Mouse (Mus musculus) thymus, adult 2 months (tissue): ENCODE results near the gene Pds5a. TPM values are rescaled to one million over a fixed set of nuclear protein-coding genes. Genes with fewer than 3 reads are reported as not detected.

Source experiments
- DNase-seq: peaks from one replicate; pipeline ENCODE4 v3.0.0; 2021
- H3K27ac ChIP-seq: fragments of 200-500 bp; 2 replicates; pipeline ENCODE4 v1.5.1; 2012; ENCODE audit warnings: low read length, control low read depth; ENCODE audit not compliant: control insufficient read depth, insufficient read depth
- H3K27me3 ChIP-seq: fragments of 200-500 bp; 2 replicates; pipeline ENCODE4 v1.6.1; 2012; ENCODE audit warnings: mild to moderate bottlenecking, low read length, moderate library complexity, mixed read lengths; ENCODE audit not compliant: control insufficient read depth, insufficient read depth
- H3K36me3 ChIP-seq: fragments of 200-500 bp; 2 replicates; pipeline ENCODE4 v1.6.1; 2012; ENCODE audit warnings: mild to moderate bottlenecking, low read length, moderate library complexity; ENCODE audit not compliant: control insufficient read depth, insufficient read depth
- H3K4me1 ChIP-seq: fragments of 200-500 bp; replicated peaks from 2 replicates; pipeline ENCODE4 v1.6.1; 2012; ENCODE audit warnings: low read length; ENCODE audit not compliant: control insufficient read depth, insufficient read depth
- H3K4me3 ChIP-seq: fragments of 200-500 bp; 2 replicates; pipeline ENCODE4 v1.5.1; 2012; ENCODE audit warnings: mild to moderate bottlenecking, low read length, control low read depth, moderate library complexity; ENCODE audit not compliant: control insufficient read depth, insufficient read depth
- CTCF ChIP-seq: fragments of 200-500 bp; IDR thresholded peaks from 2 replicates; pipeline ENCODE4 v1.5.1; 2012; ENCODE audit warnings: mild to moderate bottlenecking, control low read depth, low read length, moderate library complexity, borderline replicate concordance; ENCODE audit not compliant: control insufficient read depth, poor library complexity, insufficient read depth; ENCODE audit errors: extremely low read depth
- POLR2A ChIP-seq: fragments of 200-500 bp; IDR thresholded peaks from 2 replicates; pipeline ENCODE4 v1.6.1; 2012; ENCODE audit warnings: mild to moderate bottlenecking, low read length, control low read depth, moderate library complexity; ENCODE audit not compliant: control insufficient read depth, poor library complexity, insufficient read depth; ENCODE audit errors: extremely low read depth
- WGBS: fragments of 180-500 bp; shearing (Covaris S2); methylation state at CpG from one replicate; pipeline ENCODE4 v1.1.7; 2018; 5-methylcytosine and 5-hydroxymethylcytosine counted together
- polyA plus RNA-seq: library from polyadenylated mRNA; depleted of rRNA; stranded (reverse); fragments of >200 nt; gene quantifications from 2 replicates; pipeline ENCODE4 v1.2.3, GENCODE M21; 2012; rRNA removed

The Pds5a gene
- polyA plus RNA-seq, 1 experiment, result 52.2 TPM

DNA sequence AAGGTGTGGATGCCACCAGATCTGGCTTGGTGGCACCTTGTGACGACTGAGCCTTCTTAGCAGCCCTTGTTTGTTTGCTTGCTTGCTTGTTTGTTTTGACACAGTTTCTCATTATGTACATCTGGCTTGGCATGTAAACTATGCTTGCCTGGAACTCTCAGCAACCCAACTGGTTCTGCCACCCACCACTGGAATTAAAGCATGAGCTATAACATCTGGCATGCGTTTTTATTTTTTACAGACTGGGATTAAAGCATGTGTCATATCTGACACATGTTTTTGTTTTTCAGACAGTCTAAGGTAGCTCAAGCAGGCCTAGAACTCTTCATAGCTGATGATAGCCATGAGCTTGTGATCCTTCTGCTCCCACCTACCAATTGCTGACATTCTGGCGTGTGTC lies 119.5 kb downstream of the Pds5a start:
- peaks cover 10% of the 10 kb centered on the region for H3K36me3 ChIP-seq
- H3K27me3 ChIP-seq, result no peaks in the 10 kb centered on the region
- DNase-seq, result no peak

DNA sequence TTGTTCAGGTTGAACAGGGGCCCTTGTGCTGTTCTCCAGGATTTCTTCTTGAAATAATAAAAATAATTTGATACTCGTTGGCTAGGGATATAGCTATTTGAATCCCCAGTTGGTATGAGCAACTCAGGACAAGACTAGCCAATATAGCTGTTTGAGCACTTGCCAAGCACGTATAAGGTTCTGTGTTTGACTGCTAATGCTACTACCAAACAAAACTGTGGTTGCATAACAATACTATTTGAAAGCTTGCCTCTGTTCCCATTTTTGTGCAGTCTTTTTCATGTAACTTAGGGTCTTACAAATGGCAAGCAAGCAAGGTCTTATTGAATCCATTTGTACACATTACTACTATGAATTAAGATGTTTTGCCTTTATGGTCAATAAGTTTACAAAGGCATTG lies 122.2 kb downstream of the Pds5a start:
- TF ChIP-seq CTCF (no peak), POLR2A (no peak)
- H3K36me3 ChIP-seq, result peaks cover 13% of the 10 kb centered on the region
- 92% methylated on average over 2 of the region's 2 CpGs for WGBS

More for the DNA sequence above, 119.5 kb downstream of the Pds5a start:
- Histone ChIP-seq H3K27ac (no peak overlapping the region), H3K4me3 (no peak overlapping the region), H3K4me1 (no peaks in the 10 kb centered on the region)
- TF ChIP-seq CTCF (no peak), POLR2A (no peak)
- 98% methylated on average over 3 of the region's 3 CpGs for WGBS

DNA sequence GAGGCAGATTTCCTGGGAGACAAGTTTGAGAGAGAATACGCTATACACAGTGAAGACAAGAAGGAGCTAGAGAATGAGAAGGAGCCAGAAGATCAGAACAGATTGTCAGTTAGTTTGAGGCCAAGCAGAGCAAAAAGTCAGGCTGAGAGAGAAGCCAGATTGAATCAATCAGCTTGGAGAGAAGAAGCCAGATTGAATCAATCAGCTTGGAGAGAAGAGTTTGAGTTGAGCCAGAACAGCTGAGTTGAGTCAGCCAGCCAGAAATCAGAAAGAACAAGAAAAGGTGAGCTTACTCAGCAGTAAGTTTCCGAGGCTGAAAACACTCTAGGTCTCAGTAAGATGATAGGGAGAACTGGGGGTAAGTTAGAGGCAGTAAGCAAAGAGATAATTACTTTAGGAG lies 123.2 kb downstream of the Pds5a start:
- DNase-seq, result no peak
- Histone ChIP-seq H3K4me1 (no peaks in the 10 kb centered on the region), H3K27me3 (no peaks in the 10 kb centered on the region), H3K4me3 (no peak overlapping the region), H3K27ac (no peak overlapping the region), H3K36me3 (peaks cover 9% of the 10 kb centered on the region)
- WGBS, result 94% methylated on average over 2 of the region's 2 CpGs
- TF ChIP-seq POLR2A (no peak), CTCF (no peak)

More for the DNA sequence above, 122.2 kb downstream of the Pds5a start:
- H3K4me3 ChIP-seq, result no peak overlapping the region
- H3K27ac ChIP-seq, result no peak overlapping the region
- no peaks in the 10 kb centered on the region for H3K27me3 ChIP-seq
- H3K4me1 ChIP-seq, result no peaks in the 10 kb centered on the region
- DNase-seq, result no peak

DNA sequence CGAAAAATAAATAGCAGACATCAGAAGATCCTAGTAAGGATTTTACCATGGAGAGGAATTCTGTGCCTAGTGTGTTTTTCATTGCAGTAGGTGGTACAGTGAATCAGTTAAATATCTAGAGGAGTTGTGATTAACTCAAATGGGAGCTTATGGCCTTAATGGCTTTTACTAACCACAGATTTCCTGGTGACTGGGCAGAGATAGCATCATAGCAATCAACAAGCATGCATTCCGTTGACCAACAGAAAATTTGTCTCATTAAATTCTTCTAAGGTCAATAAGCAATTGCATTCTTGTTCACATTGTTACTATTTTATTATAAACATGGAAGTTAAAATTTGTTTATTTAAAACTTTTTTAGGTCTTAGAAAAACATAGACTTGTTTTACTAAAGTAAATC lies 132.6 kb downstream of the Pds5a start:
- 86% methylated on average over 2 of the region's 2 CpGs for WGBS

DNA sequence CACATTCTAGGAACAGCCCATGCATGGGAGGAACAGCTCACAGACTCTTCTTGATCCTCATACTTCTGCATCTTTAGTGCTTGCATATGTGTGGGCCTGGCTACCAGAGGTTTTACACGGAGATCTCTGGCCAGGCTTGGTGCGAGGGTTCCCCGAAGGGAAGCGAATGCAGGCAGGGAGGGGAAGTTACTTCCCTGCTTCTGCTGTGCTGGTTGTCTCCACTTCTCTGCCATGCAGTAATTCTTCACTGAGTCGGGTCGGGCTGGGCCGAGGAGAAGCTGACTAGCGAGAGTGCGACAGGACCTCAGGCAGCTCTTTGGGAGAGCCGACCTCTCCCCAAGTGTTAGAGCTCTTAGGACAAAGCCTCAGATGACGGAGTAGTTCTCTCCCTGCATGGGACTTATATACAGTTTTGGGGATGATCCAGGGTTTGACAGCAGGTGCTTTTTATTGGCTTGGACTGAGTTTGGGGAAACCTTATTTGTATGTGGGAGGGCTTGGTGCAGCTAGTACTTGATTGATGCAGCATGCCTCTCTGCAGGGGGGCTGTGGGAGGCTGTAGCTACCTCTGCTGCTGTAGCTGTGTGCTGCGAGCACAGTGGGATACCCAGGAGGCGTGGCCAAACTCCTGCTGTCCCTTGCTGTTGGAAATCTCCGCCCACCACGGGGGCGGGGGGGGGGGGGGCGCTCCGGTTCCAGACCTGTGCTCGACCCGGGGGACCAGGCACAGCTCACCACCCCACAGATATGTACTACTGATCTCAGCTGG lies 136.8 kb downstream of the Pds5a start:
- H3K27me3 ChIP-seq, result no peaks in the 10 kb centered on the region
- 72% methylated on average over 20 of the region's 20 CpGs for WGBS
- no peak overlapping the region for H3K4me3 ChIP-seq
- no peak for DNase-seq
- no peaks in the 10 kb centered on the region for H3K4me1 ChIP-seq
- TF ChIP-seq POLR2A (no peak), CTCF (no peak)
- no peak overlapping the region for H3K27ac ChIP-seq
- H3K36me3 ChIP-seq, result no peaks in the 10 kb centered on the region

More for the DNA sequence above, 132.6 kb downstream of the Pds5a start:
- DNase-seq, result no peak
- peaks cover 7% of the 10 kb centered on the region; the same call in 1 of the 2 replicates for H3K36me3 ChIP-seq
- TF ChIP-seq CTCF (no peak), POLR2A (no peak)
- no peak overlapping the region for H3K4me3 ChIP-seq
- no peaks in the 10 kb centered on the region for H3K27me3 ChIP-seq
- no peaks in the 10 kb centered on the region for H3K4me1 ChIP-seq
- no peak overlapping the region for H3K27ac ChIP-seq

DNA sequence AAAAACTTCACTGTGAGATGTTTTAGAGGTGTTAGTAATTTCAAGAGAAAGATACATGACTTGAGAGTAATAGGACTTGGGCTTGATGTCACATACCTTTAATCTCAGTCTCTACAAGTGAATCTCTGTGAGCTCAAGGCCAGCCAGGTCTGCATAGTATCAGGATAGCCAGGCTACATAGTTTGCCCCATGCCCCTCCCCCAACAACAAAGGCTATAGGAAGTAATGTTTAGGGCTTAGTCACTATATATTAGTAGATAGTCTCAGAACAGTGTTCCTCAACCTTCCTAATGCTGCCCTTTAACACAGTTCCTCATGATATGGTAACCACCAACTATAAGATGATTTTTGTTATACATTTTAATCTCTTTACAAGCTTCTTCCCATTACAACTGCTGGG lies 141.0 kb downstream of the Pds5a start:
- Histone ChIP-seq H3K27me3 (no peaks in the 10 kb centered on the region), H3K4me1 (no peaks in the 10 kb centered on the region), H3K27ac (no peak overlapping the region), H3K36me3 (no peaks in the 10 kb centered on the region), H3K4me3 (no peak overlapping the region)
- TF ChIP-seq CTCF (no peak), POLR2A (no peak)
- no peak for DNase-seq

Other genes with a start within 250 kb of the Pds5a start
- gene Gm43552, start 205.4 kb downstream of the Pds5a start, polyA plus RNA-seq, result not detected in 2 replicates
- gene Smim14, start 161.1 kb downstream of the Pds5a start, polyA plus RNA-seq, result 101 and 110 TPM in 2 replicates
- gene Ube2k, start 161.0 kb downstream of the Pds5a start, polyA plus RNA-seq, result 19.6 and 21.7 TPM in 2 replicates
- 22.0 and 32.2 TPM in 2 replicates for gene N4bp2, start 65.2 kb upstream of the Pds5a start, polyA plus RNA-seq
- 132 and 135 TPM in 2 replicates for gene Rhoh, start 162.9 kb upstream of the Pds5a start, polyA plus RNA-seq
- gene Chrna9, start 236.6 kb upstream of the Pds5a start, polyA plus RNA-seq, result 212 and 251 TPM in 2 replicates